Mouse (Mus musculus) kidney, adult 2 months (tissue): ENCODE data around the gene Prune1. TPM values are rescaled to one million over a fixed set of nuclear protein-coding genes. Genes with fewer than 3 reads are reported as not detected.
"Not testable (repeated sequence)": the region's sequence is repeated elsewhere in the genome, so short reads cannot be mapped to it uniquely, and the experiment has no call there.

Experiments
- DNase-seq: peaks from one replicate; pipeline ENCODE4 v3.0.0; 2021
- H3K27ac ChIP-seq: fragments of 200-500 bp; 2 replicates; pipeline ENCODE4 v1.5.1; 2012; ENCODE audit warnings: low read depth, low read length, control low read depth, inconsistent platforms; ENCODE audit not compliant: insufficient read depth
- H3K27me3 ChIP-seq: fragments of 200-500 bp; replicated peaks from 2 replicates; pipeline ENCODE4 v1.6.1; 2012; ENCODE audit warnings: mild to moderate bottlenecking, moderate library complexity, low read length, inconsistent platforms; ENCODE audit not compliant: control insufficient read depth, insufficient read depth
- H3K36me3 ChIP-seq: fragments of 200-500 bp; 2 replicates; pipeline ENCODE4 v1.6.1; 2012; ENCODE audit warnings: mild to moderate bottlenecking, moderate library complexity, low read length, inconsistent platforms; ENCODE audit not compliant: control insufficient read depth, insufficient read depth
- H3K4me1 ChIP-seq: fragments of 200-500 bp; 2 replicates; pipeline ENCODE4 v1.6.1; 2011; ENCODE audit warnings: low read length; ENCODE audit not compliant: control insufficient read depth, insufficient read depth
- H3K4me3 ChIP-seq: fragments of 200-500 bp; 2 replicates; pipeline ENCODE4 v1.5.1; 2011; ENCODE audit warnings: mild to moderate bottlenecking, low read depth, low read length, control low read depth; ENCODE audit not compliant: insufficient read depth
- CTCF ChIP-seq: fragments of 200-500 bp; conservative IDR thresholded peaks from 2 replicates; pipeline ENCODE4 v1.5.1; 2011; ENCODE audit warnings: low read depth, mild to moderate bottlenecking, control low read depth, low read length, moderate library complexity, mixed read lengths; ENCODE audit not compliant: insufficient read depth, insufficient read length
- POLR2A ChIP-seq: fragments of 200-500 bp; IDR thresholded peaks from one replicate; pipeline ENCODE4 v1.6.1; 2011; ENCODE audit warnings: low read depth, low read length, control low read depth
- WGBS: fragments of 180-500 bp; shearing (Covaris S2); methylation state at CpG from one replicate; pipeline ENCODE4 v1.1.7; 2018; 5-methylcytosine and 5-hydroxymethylcytosine counted together
- polyA plus RNA-seq: library from polyadenylated mRNA; depleted of rRNA; stranded (reverse); fragments of >200 nt; gene quantifications from 2 replicates; pipeline ENCODE4 v1.2.3, GENCODE M21; 2012; rRNA removed

The Prune1 gene
- polyA plus RNA-seq, 1 experiment, result 27.0 TPM

DNA sequence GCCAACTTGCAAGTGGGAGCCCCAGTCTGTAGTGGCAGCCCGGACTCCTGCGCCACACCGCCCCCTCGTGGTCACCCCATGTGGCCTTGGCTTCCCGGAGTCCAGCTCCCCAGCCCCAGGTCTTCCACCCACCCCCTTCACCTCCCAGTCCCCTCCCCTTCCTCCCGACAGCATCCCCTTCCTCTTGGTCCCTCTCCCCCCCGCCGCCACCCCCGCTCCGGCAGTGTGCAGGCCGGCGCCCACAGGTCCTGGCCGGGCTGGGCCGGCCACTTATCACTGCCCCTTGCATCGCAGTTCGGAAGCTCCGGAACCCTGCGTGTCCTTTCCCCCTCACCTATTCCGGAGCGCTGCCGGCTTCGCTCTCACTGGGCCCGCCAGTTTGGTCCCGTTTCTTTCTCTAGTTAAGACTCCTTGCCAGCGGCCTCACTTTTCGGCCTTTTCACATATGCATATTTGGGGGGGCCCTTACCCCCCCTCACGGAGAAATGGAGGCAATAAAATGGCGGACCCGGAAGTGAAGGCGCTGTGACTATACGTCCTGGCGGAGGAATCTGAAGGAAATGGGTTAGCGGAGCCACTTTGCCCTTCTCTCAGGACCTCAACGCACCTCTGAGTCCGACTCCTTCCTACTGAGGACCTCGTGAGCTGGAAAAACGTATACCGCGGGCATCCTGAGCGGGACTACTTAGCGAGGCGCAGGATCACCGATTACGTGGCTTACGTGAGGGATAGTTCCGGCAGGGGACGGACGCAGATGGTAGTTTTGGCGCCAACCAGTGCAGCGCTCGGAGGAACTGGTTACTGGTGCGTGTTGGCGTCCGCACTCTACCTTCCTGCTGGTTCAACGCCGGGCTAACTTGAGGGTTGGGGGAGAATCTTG lies 64.4 kb downstream of the Prune1 start, which contains the start of gene Gabpb2:
Gene Gabpb2, minus strand, starts transcription at position 662 of the 880 bp plus-strand sequence.
- peak; percentile 97 for DNase-seq
- H3K4me1 ChIP-seq, result no peaks in the 10 kb centered on the region
- peak within 1 kb of the TSS; percentile 89 for H3K4me3 ChIP-seq
- TF ChIP-seq CTCF (peak; percentile 80), POLR2A (peak; percentile 43)
- peaks cover 1% of the 10 kb centered on the region for H3K36me3 ChIP-seq
- H3K27ac ChIP-seq, result peak within 1 kb of the TSS; percentile 99
- H3K27me3 ChIP-seq, result no peaks in the 10 kb centered on the region
- WGBS, result under 1% methylated on average over 56 of the region's 56 CpGs

DNA sequence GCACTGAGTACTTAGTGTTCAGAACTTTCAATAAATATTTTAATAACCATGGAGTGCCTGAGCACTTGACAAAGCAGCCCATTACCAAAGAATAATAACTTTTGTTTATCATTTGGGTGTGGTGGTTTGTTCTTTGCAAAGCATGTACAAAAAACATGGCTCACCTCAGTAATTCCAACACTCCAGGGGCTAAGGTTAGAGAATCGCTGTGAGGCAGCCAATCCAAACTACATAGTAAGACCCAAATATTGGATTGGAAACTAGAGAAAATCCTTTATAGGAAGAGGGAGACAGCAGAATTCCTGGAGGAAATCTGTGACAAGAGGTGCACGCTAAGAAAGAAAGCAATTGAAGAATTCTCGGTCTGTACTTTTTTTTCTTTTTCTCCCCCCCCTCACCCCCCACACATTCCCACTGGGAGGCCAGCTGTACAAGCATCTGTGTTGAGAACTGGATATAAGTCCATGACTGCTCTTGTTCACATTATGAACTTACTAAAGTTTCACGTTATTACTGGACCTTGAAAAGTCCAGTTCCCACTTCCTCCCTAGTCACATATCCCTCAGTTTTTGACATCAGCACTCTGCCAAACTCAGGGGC lies 65.1 kb downstream of the Prune1 start:
- TF ChIP-seq CTCF (no peak), POLR2A (no peak)
- WGBS, result 7% methylated on average over 4 of the region's 4 CpGs
- DNase-seq, result no peak
- H3K4me1 ChIP-seq, result no peaks in the 10 kb centered on the region
- peaks cover 1% of the 10 kb centered on the region for H3K36me3 ChIP-seq
- H3K27ac ChIP-seq, result peak overlapping the region; percentile 77
- H3K4me3 ChIP-seq, result peak overlapping the region; percentile 89
- no peaks in the 10 kb centered on the region for H3K27me3 ChIP-seq

- WGBS, result 95% methylated on average over 1 of the region's 1 CpGs
- Histone ChIP-seq H3K27me3 (no peaks in the 10 kb centered on the region), H3K4me3 (no peak overlapping the region), H3K36me3 (peaks cover 1% of the 10 kb centered on the region), H3K4me1 (no peaks in the 10 kb centered on the region; the same call in 1 of the 2 replicates), H3K27ac (no peak overlapping the region)
- DNase-seq, result no peak
- no peak for TF ChIP-seq POLR2A
- no peak for TF ChIP-seq CTCF
Measured at GRCm38 (mm10) chr3:95213609-95213975, 68.3 kb downstream of the Prune1 start.

- H3K4me3 ChIP-seq, H3K36me3 ChIP-seq, DNase-seq, H3K27ac ChIP-seq, H3K27me3 ChIP-seq, H3K4me1 ChIP-seq: not testable (repeated sequence)
- 80% methylated on average over 9 of the region's 10 CpGs for WGBS
Measured at GRCm38 (mm10) chr3:95212889-95213608, 68.8 kb downstream of the Prune1 start.

GRCm38 (mm10) chr3:95210585-95210984 lies 71.3 kb downstream of the Prune1 start:
- peaks cover 1% of the 10 kb centered on the region for H3K36me3 ChIP-seq
- no peak for DNase-seq
- 78% methylated on average over 2 of the region's 2 CpGs for WGBS
- H3K27ac ChIP-seq, result no peak overlapping the region
- peaks cover 3% of the 10 kb centered on the region; the same call in 1 of the 2 replicates for H3K4me1 ChIP-seq
- H3K27me3 ChIP-seq, result no peaks in the 10 kb centered on the region
- H3K4me3 ChIP-seq, result no peak overlapping the region
- no peak for TF ChIP-seq POLR2A
- TF ChIP-seq CTCF, result no peak

DNA sequence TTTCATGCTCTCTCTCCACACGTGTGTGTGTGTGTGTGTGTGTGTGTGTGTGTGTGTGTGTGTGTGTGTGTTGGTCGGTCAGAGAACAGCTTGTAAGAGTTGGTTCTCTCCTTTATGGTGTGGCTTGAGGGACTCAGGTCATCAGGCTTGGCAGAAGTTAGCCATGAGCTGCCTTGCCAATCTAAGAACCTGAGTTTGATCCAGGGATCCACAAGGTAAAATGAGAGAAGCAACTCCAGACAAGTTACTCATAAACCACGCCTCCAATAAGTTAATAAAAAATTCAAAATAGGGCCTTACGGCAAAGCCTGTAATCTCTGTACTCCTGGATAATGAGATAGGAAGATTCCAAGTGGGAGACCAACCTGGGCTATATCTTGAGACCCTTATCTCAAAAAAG lies 73.6 kb downstream of the Prune1 start:
- H3K36me3 ChIP-seq, result peaks cover 4% of the 10 kb centered on the region
- peak; percentile 61 for DNase-seq
- no peaks in the 10 kb centered on the region for H3K27me3 ChIP-seq
- WGBS, result 61% methylated on average over 4 of the region's 4 CpGs
- H3K27ac ChIP-seq, result no peak overlapping the region
- H3K4me1 ChIP-seq, result peaks cover 3% of the 10 kb centered on the region; the same call in 1 of the 2 replicates
- TF ChIP-seq POLR2A, result no peak
- TF ChIP-seq CTCF, result no peak
- H3K4me3 ChIP-seq, result no peak overlapping the region

- H3K4me3 ChIP-seq, result no peak overlapping the region
- no peak overlapping the region for H3K27ac ChIP-seq
- no peak for DNase-seq
- peaks cover 5% of the 10 kb centered on the region for H3K36me3 ChIP-seq
- peaks cover 11% of the 10 kb centered on the region; the same call in 1 of the 2 replicates for H3K4me1 ChIP-seq
- TF ChIP-seq POLR2A (no peak), CTCF (no peak)
- H3K27me3 ChIP-seq, result no peaks in the 10 kb centered on the region
- WGBS, result 90% methylated on average over 6 of the region's 6 CpGs
Measured at GRCm38 (mm10) chr3:95203880-95204279, 78.0 kb downstream of the Prune1 start.

Other genes with a start within 250 kb of the Prune1 start
- 136 TPM in 2 replicates for gene Psmd4, start 239.5 kb downstream of the Prune1 start, polyA plus RNA-seq
- 13.5 and 15.3 TPM in 2 replicates for gene Pip5k1a, start 175.1 kb downstream of the Prune1 start, polyA plus RNA-seq
- gene Vps72, start 171.1 kb downstream of the Prune1 start, polyA plus RNA-seq, result 45.6 and 47.1 TPM in 2 replicates
- 0.19 and 3.1 TPM in 2 replicates for gene Tmod4, start 157.6 kb downstream of the Prune1 start, polyA plus RNA-seq
- 46.7 and 50.8 TPM in 2 replicates for gene Scnm1, start 148.1 kb downstream of the Prune1 start, polyA plus RNA-seq
- gene Lysmd1, start 148.0 kb downstream of the Prune1 start, polyA plus RNA-seq, result 10.2 and 11.3 TPM in 2 replicates
- gene Tnfaip8l2, start 139.7 kb downstream of the Prune1 start, polyA plus RNA-seq, result 4.1 and 6.8 TPM in 2 replicates
- gene Sema6c, start 121.6 kb downstream of the Prune1 start, polyA plus RNA-seq, result 8.0 and 8.5 TPM in 2 replicates
- gene Gabpb2, start 64.2 kb downstream of the Prune1 start, polyA plus RNA-seq, result 9.8 and 10.6 TPM in 2 replicates
- 77.5 and 83.7 TPM in 2 replicates for gene Cdc42se1, start 53.3 kb downstream of the Prune1 start, polyA plus RNA-seq
- 30.6 and 31.4 TPM in 2 replicates for gene Mllt11, start 49.9 kb downstream of the Prune1 start, polyA plus RNA-seq
- gene Gm128, start 40.5 kb downstream of the Prune1 start, polyA plus RNA-seq, result 5.9 TPM in 2 replicates
- gene Bnipl, start 30.9 kb downstream of the Prune1 start, polyA plus RNA-seq, result 0.09 and 0.41 TPM in 2 replicates
- gene Mindy1, start 731 bp downstream of the Prune1 start, polyA plus RNA-seq, result 120 and 155 TPM in 2 replicates
- gene Anxa9, start 25.1 kb upstream of the Prune1 start, polyA plus RNA-seq, result 5.6 and 6.3 TPM in 2 replicates
- 143 and 173 TPM in 2 replicates for gene Cers2, start 32.7 kb upstream of the Prune1 start, polyA plus RNA-seq
- gene Setdb1, start 75.1 kb upstream of the Prune1 start, polyA plus RNA-seq, result 11.4 and 11.6 TPM in 2 replicates
- not detected in 2 replicates for gene 4930558C23Rik, start 120.8 kb upstream of the Prune1 start, polyA plus RNA-seq
- gene Arnt, start 152.3 kb upstream of the Prune1 start, polyA plus RNA-seq, result 26.4 and 28.7 TPM in 2 replicates
- gene Ctsk, start 217.2 kb upstream of the Prune1 start, polyA plus RNA-seq, result 6.5 and 8.2 TPM in 2 replicates
- 8.2 and 18.1 TPM in 2 replicates for gene Ctss, start 244.7 kb upstream of the Prune1 start, polyA plus RNA-seq